Mouse (Mus musculus): ENCODE results near the gene Cap2.

GRCm38 (mm10) chr13:46670514-46670913 is 168.9 kb downstream of the Cap2 start:
- no peak for TF ChIP-seq TCF12 (IDR thresholded peaks at IDR 0.05; ENCODE audit: low read depth, low read length)
- no peak for TF ChIP-seq MAFK (IDR thresholded peaks at IDR 0.05; ENCODE audit: borderline replicate concordance, low read depth, low read length)
- no peak for TF ChIP-seq TBP (IDR thresholded peaks at IDR 0.05; ENCODE audit: low read depth, low read length)
- no peak for TF ChIP-seq EP300 (IDR thresholded peaks at IDR 0.05; ENCODE audit: low read depth in 1 of 2, low read length in 2 of 2)
